Mouse (Mus musculus): ENCODE measurements around the gene Raf1. TPM values are rescaled to one million over a fixed set of nuclear protein-coding genes. Genes with fewer than 3 reads are reported as not detected.

Raf1 gene
- total RNA-seq, 2 experiments from 2014 or later = 125 to 131 TPM

- no peak for DNase-seq (ENCODE audit: low spot score in 2 of 2)
These were observed 55.5 kb downstream of the Raf1 start for GRCm38 (mm10) chr6:115620942-115621341.

- DNase-seq (ENCODE audit: low spot score in 2 of 2) = no peak
These were observed 56.6 kb downstream of the Raf1 start for GRCm38 (mm10) chr6:115619818-115620217.

GRCm38 (mm10) chr6:115615983-115616382, 60.5 kb downstream of the Raf1 start:
- no peak for DNase-seq (ENCODE audit: low spot score in 2 of 2)

- no peak for DNase-seq (ENCODE audit: low spot score in 2 of 2)
These were observed 62.6 kb downstream of the Raf1 start for GRCm38 (mm10) chr6:115613793-115614192.

- DNase-seq (ENCODE audit: low spot score in 2 of 2) = no peak
These were observed 66.1 kb downstream of the Raf1 start for GRCm38 (mm10) chr6:115610301-115610700.

GRCm38 (mm10) chr6:115609121-115609520, 67.3 kb downstream of the Raf1 start:
- DNase-seq (ENCODE audit: low spot score in 2 of 2) = no peak

- DNase-seq (ENCODE audit: low spot score in 2 of 2) = no peak
These were observed 69.0 kb downstream of the Raf1 start for GRCm38 (mm10) chr6:115607429-115607828.

- no peak for DNase-seq (ENCODE audit: low spot score in 2 of 2)
These were observed 70.0 kb downstream of the Raf1 start for GRCm38 (mm10) chr6:115606461-115606860.

GRCm38 (mm10) chr6:115601715-115602523, 74.5 kb downstream of the Raf1 start, which contains the start of gene Mkrn2:
Gene Mkrn2 (plus strand): TSS chr6:115601902.
- DNase-seq (ENCODE audit: low spot score in 2 of 2) = peak; percentile 70 to 74

GRCm38 (mm10) chr6:115601322-115601714, 75.1 kb downstream of the Raf1 start:
- DNase-seq (ENCODE audit: low spot score in 2 of 2) = no peak

GRCm38 (mm10) chr6:115595667-115596066, 80.8 kb downstream of the Raf1 start:
- no peak for DNase-seq (ENCODE audit: low spot score in 2 of 2)

GRCm38 (mm10) chr6:115594463-115594862, 82.0 kb downstream of the Raf1 start:
- DNase-seq (ENCODE audit: low spot score in 2 of 2) = no peak

GRCm38 (mm10) chr6:115593252-115593651, 83.2 kb downstream of the Raf1 start:
- no peak for DNase-seq (ENCODE audit: low spot score in 2 of 2)

- no peak for DNase-seq (ENCODE audit: low spot score in 2 of 2)
These were observed 84.0 kb downstream of the Raf1 start, which contains the start of gene Mkrn2os for GRCm38 (mm10) chr6:115592458-115592857. Gene Mkrn2os (minus strand): TSS chr6:115592576.

GRCm38 (mm10) chr6:115591692-115592359, 84.6 kb downstream of the Raf1 start:
- DNase-seq (ENCODE audit: low spot score in 2 of 2) = no peak

GRCm38 (mm10) chr6:115586321-115586720, 90.1 kb downstream of the Raf1 start:
- DNase-seq (ENCODE audit: low spot score in 2 of 2) = no peak

GRCm38 (mm10) chr6:115584176-115584575, 92.3 kb downstream of the Raf1 start:
- no peak for DNase-seq (ENCODE audit: low spot score in 2 of 2)

GRCm38 (mm10) chr6:115583430-115584125, 92.9 kb downstream of the Raf1 start:
- no peak for DNase-seq (ENCODE audit: low spot score in 2 of 2)

GRCm38 (mm10) chr6:115582328-115583115, 93.9 kb downstream of the Raf1 start:
- no peak for DNase-seq (ENCODE audit: low spot score in 2 of 2)

- DNase-seq (ENCODE audit: low spot score in 2 of 2) = no peak
These were observed 95.6 kb downstream of the Raf1 start for GRCm38 (mm10) chr6:115580810-115581209.

GRCm38 (mm10) chr6:115577941-115578340, 98.5 kb downstream of the Raf1 start:
- DNase-seq (ENCODE audit: low spot score in 2 of 2) = no peak

Measured in adrenal gland, postnatal 4 days (tissue).